Mouse (Mus musculus) ovary, postnatal 14 days (tissue): ENCODE results near the gene Ostn.

Source experiments
- DNase-seq: peaks from one replicate; pipeline ENCODE4 v3.0.0; 2022; ENCODE audit warnings: low spot score

Ostn gene

GRCm38 (mm10) chr16:27387634-27388611, 80.6 kb downstream of the Ostn start:
- no peak for DNase-seq

GRCm38 (mm10) chr16:27388761-27389451, 81.6 kb downstream of the Ostn start, which contains the start of gene Ccdc50:
Ccdc50 (plus strand) TSS chr16:27388869.
- peak; percentile 65 for DNase-seq

- DNase-seq: peak; percentile 4
Measured at GRCm38 (mm10) chr16:27389534-27390282, 82.4 kb downstream of the Ostn start.

- DNase-seq: no peak
Measured at GRCm38 (mm10) chr16:27390306-27390705, 83.0 kb downstream of the Ostn start.

- no peak for DNase-seq
Measured at GRCm38 (mm10) chr16:27391845-27392244, 84.6 kb downstream of the Ostn start.

- no peak for DNase-seq
Measured at GRCm38 (mm10) chr16:27395251-27396037, 88.2 kb downstream of the Ostn start.

- DNase-seq: no peak
Measured at GRCm38 (mm10) chr16:27396951-27397350, 89.7 kb downstream of the Ostn start.

- no peak for DNase-seq
Measured at GRCm38 (mm10) chr16:27399026-27399718, 91.9 kb downstream of the Ostn start.

GRCm38 (mm10) chr16:27399719-27400253, 92.5 kb downstream of the Ostn start:
- no peak for DNase-seq
